Mouse (Mus musculus) myocyte (in vitro differentiated cells): Measurements from ENCODE around the gene Cxcl9. TPM values are rescaled to one million over a fixed set of nuclear protein-coding genes. Genes with fewer than 3 reads are reported as not detected.

Source experiments
- H3K27me3 ChIP-seq: one replicate; pipeline ENCODE4 v1.6.1; 2011; ENCODE audit not compliant: control insufficient read depth, insufficient read depth, insufficient read length
- H3K36me3 ChIP-seq: one replicate; pipeline ENCODE4 v1.6.1; 2011; ENCODE audit not compliant: control insufficient read depth, insufficient read depth
- H3K4me2 ChIP-seq: one replicate; pipeline ENCODE4 v1.6.1; 2011; ENCODE audit warnings: low read depth, control low read depth
- H3K4me3 ChIP-seq: one replicate; pipeline ENCODE4 v1.5.1; 2011; ENCODE audit warnings: mild to moderate bottlenecking, control low read depth, moderate library complexity
- H3K79me2 ChIP-seq: one replicate; pipeline ENCODE4 v1.6.1; 2011; ENCODE audit not compliant: control insufficient read depth, insufficient read depth
- H3ac ChIP-seq: one replicate; pipeline ENCODE4 v1.6.1; 2011; ENCODE audit not compliant: control insufficient read depth, insufficient read length
- CEBPB ChIP-seq: IDR thresholded peaks from 2 replicates; pipeline ENCODE4 v1.6.1; 2011; ENCODE audit warnings: mild to moderate bottlenecking, moderate library complexity; ENCODE audit not compliant: poor library complexity, insufficient read depth, severe bottlenecking
- E2F4 ChIP-seq: IDR thresholded peaks from one replicate; pipeline ENCODE4 v1.6.1; 2011; ENCODE audit warnings: mild to moderate bottlenecking, control low read depth, moderate library complexity; ENCODE audit not compliant: insufficient read depth
- MAX ChIP-seq: IDR thresholded peaks from one replicate; pipeline ENCODE4 v1.6.1; 2011; ENCODE audit warnings: low read depth, mild to moderate bottlenecking, control low read depth
- MYOD1 ChIP-seq, 3 experiments: IDR thresholded peaks; one replicate each; pipeline ENCODE4 v1.6.1; 2011; ENCODE audit warnings: control low read depth in 2 of 3, low read depth in 2 of 3, mild to moderate bottlenecking in 2 of 3, moderate library complexity in 1 of 3; ENCODE audit not compliant: insufficient read length in 2 of 3, control insufficient read depth in 1 of 3
- MYOG ChIP-seq, 3 experiments: IDR thresholded peaks; one replicate each; pipeline ENCODE4 v1.6.1; 2011; ENCODE audit warnings: control low read depth in 2 of 3, low read depth in 2 of 3, mild to moderate bottlenecking in 2 of 3; ENCODE audit not compliant: insufficient read length in 2 of 3, control insufficient read depth in 1 of 3, insufficient read depth in 1 of 3
- POLR2A ChIP-seq: IDR thresholded peaks from one replicate; pipeline ENCODE4 v1.6.1; 2011; ENCODE audit warnings: low read depth, mild to moderate bottlenecking, control low read depth, moderate library complexity; ENCODE audit not compliant: insufficient read length
- POLR2AphosphoS2 ChIP-seq: IDR thresholded peaks from one replicate; pipeline ENCODE4 v1.6.1; 2011; ENCODE audit warnings: low read depth, control low read depth; ENCODE audit not compliant: insufficient read length
- REST ChIP-seq: IDR thresholded peaks from one replicate; pipeline ENCODE4 v1.6.1; 2011; ENCODE audit warnings: mild to moderate bottlenecking, control low read depth, moderate library complexity; ENCODE audit not compliant: insufficient read depth, insufficient read length
- SRF ChIP-seq: IDR thresholded peaks from one replicate; pipeline ENCODE4 v1.6.1; 2011; ENCODE audit warnings: low read depth; ENCODE audit not compliant: control insufficient read depth, insufficient read length
- TCF12 ChIP-seq: IDR thresholded peaks from one replicate; pipeline ENCODE4 v1.6.1; 2011; ENCODE audit warnings: mild to moderate bottlenecking, control low read depth; ENCODE audit not compliant: poor library complexity, insufficient read depth, severe bottlenecking
- TCF3 ChIP-seq: IDR thresholded peaks from one replicate; pipeline ENCODE4 v1.6.1; 2011; ENCODE audit warnings: low read depth, control low read depth; ENCODE audit not compliant: insufficient read length
- USF1 ChIP-seq: IDR thresholded peaks from one replicate; pipeline ENCODE4 v1.6.1; 2011; ENCODE audit warnings: low read depth, mild to moderate bottlenecking, control low read depth, moderate library complexity
- polyA plus RNA-seq: library from polyadenylated mRNA; unstranded; fragments of >200 nt; fragmentation: generic; extraction: Trizol; gene quantifications from one replicate; pipeline ENCODE4 v1.2.1, GENCODE M21; 2012; ENCODE audit warnings: missing spikeins

The Cxcl9 gene
- polyA plus RNA-seq, 1 experiment = 0.02 TPM

- Histone ChIP-seq H3K4me3 (no peak overlapping the region), H3K36me3 (no peaks in the 10 kb centered on the region), H3K4me2 (no peak overlapping the region), H3K79me2 (no peaks in the 10 kb centered on the region), H3ac (no peak overlapping the region), H3K27me3 (no peaks in the 10 kb centered on the region)
- TF ChIP-seq E2F4 = no peak
- TF ChIP-seq MYOG (IDR thresholded peaks at IDR 0.05; ENCODE audit: control insufficient read depth in 1 of 3, insufficient read depth in 1 of 3, insufficient read length in 2 of 3, low read depth in 2 of 3) = no peak
- no peak for TF ChIP-seq TCF3
- no peak for TF ChIP-seq MAX
- TF ChIP-seq MYOD1 (IDR thresholded peaks at IDR 0.05; ENCODE audit: control insufficient read depth in 1 of 3, insufficient read length in 2 of 3, low read depth in 2 of 3) = no peak
- no peak for TF ChIP-seq REST
Measured at GRCm38 (mm10) chr5:92331122-92331521, 3.2 kb upstream of the Cxcl9 start.

GRCm38 (mm10) chr5:92327367-92327766 is 512 bp downstream of the Cxcl9 start:
- Histone ChIP-seq H3K36me3 (no peaks in the 10 kb centered on the region), H3K4me2 (no peak overlapping the region), H3K79me2 (no peaks in the 10 kb centered on the region), H3ac (no peak overlapping the region), H3K4me3 (no peak overlapping the region), H3K27me3 (no peaks in the 10 kb centered on the region)
- TF ChIP-seq MYOG (IDR thresholded peaks at IDR 0.05; ENCODE audit: control insufficient read depth in 1 of 3, insufficient read depth in 1 of 3, insufficient read length in 2 of 3, low read depth in 2 of 3) (no peak), POLR2A (no peak), TCF12 (no peak), MYOD1 (IDR thresholded peaks at IDR 0.05; ENCODE audit: control insufficient read depth in 1 of 3, insufficient read length in 2 of 3, low read depth in 2 of 3) (no peak), TCF3 (no peak), MAX (no peak)

GRCm38 (mm10) chr5:92323264-92323663 is 4.6 kb downstream of the Cxcl9 start:
- H3K4me2 ChIP-seq = peak overlapping the region; percentile 60
- H3ac ChIP-seq = no peak overlapping the region
- TF ChIP-seq CEBPB (peak; percentile 69; the same call in 1 of the 2 replicates), MYOD1 (IDR thresholded peaks at IDR 0.05; ENCODE audit: control insufficient read depth in 1 of 3, insufficient read length in 2 of 3, low read depth in 2 of 3) (peak; percentile 14 to 89 (median 80)), TCF12 (peak; percentile 58), SRF (no peak), MYOG (IDR thresholded peaks at IDR 0.05; ENCODE audit: control insufficient read depth in 1 of 3, insufficient read depth in 1 of 3, insufficient read length in 2 of 3, low read depth in 2 of 3) (peak; percentile 58 to 90 (median 89))
- no peaks in the 10 kb centered on the region for H3K79me2 ChIP-seq
- H3K36me3 ChIP-seq = no peaks in the 10 kb centered on the region
- no peaks in the 10 kb centered on the region for H3K27me3 ChIP-seq
- H3K4me3 ChIP-seq = no peak overlapping the region

GRCm38 (mm10) chr5:92322612-92323011 is 5.3 kb downstream of the Cxcl9 start:
- no peak overlapping the region for H3K4me2 ChIP-seq
- H3ac ChIP-seq = no peak overlapping the region
- H3K36me3 ChIP-seq = no peaks in the 10 kb centered on the region
- no peak overlapping the region for H3K4me3 ChIP-seq
- no peaks in the 10 kb centered on the region for H3K27me3 ChIP-seq
- H3K79me2 ChIP-seq = no peaks in the 10 kb centered on the region
- no peak for TF ChIP-seq SRF
- TF ChIP-seq E2F4 = no peak
- no peak for TF ChIP-seq TCF3
- no peak for TF ChIP-seq MYOD1 (IDR thresholded peaks at IDR 0.05; ENCODE audit: control insufficient read depth in 1 of 3, insufficient read length in 2 of 3, low read depth in 2 of 3)
- TF ChIP-seq MYOG (IDR thresholded peaks at IDR 0.05; ENCODE audit: control insufficient read depth in 1 of 3, insufficient read depth in 1 of 3, insufficient read length in 2 of 3, low read depth in 2 of 3) = no peak
- no peak for TF ChIP-seq POLR2A
- TF ChIP-seq MAX = no peak
- TF ChIP-seq CEBPB = no peak
- no peak for TF ChIP-seq USF1
- no peak for TF ChIP-seq POLR2AphosphoS2
- TF ChIP-seq TCF12 = no peak
- TF ChIP-seq REST = no peak

- no peak for TF ChIP-seq MAX
- no peak for TF ChIP-seq E2F4
- TF ChIP-seq TCF12 = no peak
- no peak for TF ChIP-seq POLR2A
- no peak for TF ChIP-seq USF1
- no peak for TF ChIP-seq SRF
- no peak for TF ChIP-seq MYOG (IDR thresholded peaks at IDR 0.05; ENCODE audit: control insufficient read depth in 1 of 3, insufficient read depth in 1 of 3, insufficient read length in 2 of 3, low read depth in 2 of 3)
- no peak for TF ChIP-seq POLR2AphosphoS2
- TF ChIP-seq REST = no peak
- no peak for TF ChIP-seq MYOD1 (IDR thresholded peaks at IDR 0.05; ENCODE audit: control insufficient read depth in 1 of 3, insufficient read length in 2 of 3, low read depth in 2 of 3)
- Histone ChIP-seq H3ac (no peak overlapping the region), H3K4me3 (no peak overlapping the region), H3K79me2 (no peaks in the 10 kb centered on the region), H3K27me3 (no peaks in the 10 kb centered on the region), H3K4me2 (no peak overlapping the region), H3K36me3 (no peaks in the 10 kb centered on the region)
Measured at GRCm38 (mm10) chr5:92321631-92322400, 6.1 kb downstream of the Cxcl9 start.
